Mouse (Mus musculus) erythroblast, embryonic 14.5 days (primary cell): Measurements from ENCODE around the gene Tdp1. TPM values are rescaled to one million over a fixed set of nuclear protein-coding genes. Genes with fewer than 3 reads are reported as not detected.

Experiments
- H3K27me3 ChIP-seq: 2 replicates; pipeline ENCODE4 v1.6.1; 2012; ENCODE audit warnings: inconsistent platforms; ENCODE audit not compliant: control insufficient read depth
- H3K36me3 ChIP-seq: 2 replicates; pipeline ENCODE4 v1.6.1; 2012; ENCODE audit warnings: mild to moderate bottlenecking, inconsistent platforms; ENCODE audit not compliant: control insufficient read depth
- H3K4me1 ChIP-seq: 2 replicates; pipeline ENCODE4 v1.6.1; 2012; ENCODE audit warnings: inconsistent platforms; ENCODE audit not compliant: control insufficient read depth
- H3K4me3 ChIP-seq: replicated peaks from 2 replicates; pipeline ENCODE3; 2012; ENCODE audit warnings: moderate library complexity, mild to moderate bottlenecking, inconsistent platforms
- H3K9me3 ChIP-seq: 2 replicates; pipeline ENCODE4 v1.6.1; 2012; ENCODE audit warnings: low read length, inconsistent platforms, mixed read lengths; ENCODE audit not compliant: control insufficient read depth
- GATA1 ChIP-seq: IDR thresholded peaks from 2 replicates; pipeline ENCODE4 v1.6.1; 2012; ENCODE audit warnings: low read length, inconsistent platforms, mixed read lengths
- TAL1 ChIP-seq: IDR thresholded peaks from 3 replicates; pipeline ENCODE4 v1.6.1; 2012; ENCODE audit warnings: low read length, inconsistent platforms, mixed read lengths
- polyA plus RNA-seq: library from polyadenylated mRNA; stranded (reverse); fragments of >175 nt; gene quantifications from 2 replicates; pipeline ENCODE4 v1.2.3, GENCODE M21; 2012

The Tdp1 gene
- polyA plus RNA-seq, 1 experiment, result 0.66 TPM

- no peaks in the 10 kb centered on the region for H3K27me3 ChIP-seq
- TF ChIP-seq GATA1, result no peak
- TF ChIP-seq TAL1, result no peak
- no peaks in the 10 kb centered on the region for H3K36me3 ChIP-seq
- H3K4me3 ChIP-seq, result no peak overlapping the region
- no peaks in the 10 kb centered on the region for H3K4me1 ChIP-seq
- no peaks in the 10 kb centered on the region for H3K9me3 ChIP-seq
These were observed 118.7 kb downstream of the Tdp1 start for GRCm38 (mm10) chr12:100002914-100003587.

Other genes starting within 250 kb of the Tdp1 start
- 0.94 and 1.8 TPM in 2 replicates for gene Efcab11, start 78 bp upstream of the Tdp1 start, polyA plus RNA-seq
- gene Kcnk13, start 80.0 kb downstream of the Tdp1 start, polyA plus RNA-seq, result not detected in 2 replicates
- 2.6 and 2.7 TPM in 2 replicates for gene Psmc1, start 225.6 kb downstream of the Tdp1 start, polyA plus RNA-seq